Mouse (Mus musculus): ENCODE data around the gene Ptprm.

GRCm38 (mm10) chr17:66769365-66770363 lies 584.6 kb downstream of the Ptprm start:
- TF ChIP-seq CTCF (IDR thresholded peaks at IDR 0.05; ENCODE audit: insufficient read depth, low read depth, low read length) (no peak), POLR2A (IDR thresholded peaks at IDR 0.05; ENCODE audit: insufficient read depth, low read depth, low read length) (no peak)
